Mouse (Mus musculus) liver, postnatal 0 days (tissue): ENCODE results near the gene Bicc1. TPM values are rescaled to one million over a fixed set of nuclear protein-coding genes. Genes with fewer than 3 reads are reported as not detected.

Experiments used
- ATAC-seq: fragments of 200-750 bp; cut with Nextera tagmentation; 2 replicates; pipeline ENCODE4 v1.8.0; 2017; ENCODE audit warnings: mild to moderate bottlenecking, moderate library complexity
- DNase-seq: peaks from one replicate; pipeline ENCODE4 v3.0.0-alpha.2; 2016
- H3K27ac ChIP-seq: fragments of 300-500 bp; sonication (generic); 2 replicates; pipeline ENCODE4 v1.5.1; 2014; ENCODE audit warnings: antibody characterized with exemption, moderate library complexity, mild to moderate bottlenecking, low read depth
- H3K27me3 ChIP-seq: fragments of 300-500 bp; sonication (generic); 2 replicates; pipeline ENCODE4 v1.6.1; 2014; ENCODE audit warnings: low read length, control low read depth, mixed read lengths; ENCODE audit not compliant: insufficient read depth
- H3K36me3 ChIP-seq: fragments of 300-500 bp; sonication (generic); replicated peaks from 2 replicates; pipeline ENCODE4 v1.6.1; 2014; ENCODE audit warnings: mild to moderate bottlenecking, control low read depth, low read length, moderate library complexity, mixed read lengths; ENCODE audit not compliant: insufficient read depth
- H3K4me1 ChIP-seq: fragments of 300-500 bp; sonication (generic); 2 replicates; pipeline ENCODE4 v1.6.1; 2014; ENCODE audit warnings: antibody characterized with exemption, mild to moderate bottlenecking, control low read depth; ENCODE audit not compliant: insufficient read depth
- H3K4me2 ChIP-seq: fragments of 300-500 bp; sonication (generic); 2 replicates; pipeline ENCODE4 v1.6.1; 2014; ENCODE audit warnings: low read depth, mild to moderate bottlenecking, low read length, moderate library complexity, mixed read lengths
- H3K4me3 ChIP-seq: fragments of 300-500 bp; sonication (generic); 2 replicates; pipeline ENCODE4 v1.5.1; 2014; ENCODE audit warnings: low read depth, low read length
- H3K9ac ChIP-seq: fragments of 300-500 bp; sonication (generic); replicated peaks from 2 replicates; pipeline ENCODE4 v1.6.1; 2014; ENCODE audit warnings: mild to moderate bottlenecking, moderate library complexity
- H3K9me3 ChIP-seq: fragments of 300-500 bp; sonication (generic); 2 replicates; pipeline ENCODE4 v1.6.1; 2016; ENCODE audit warnings: mild to moderate bottlenecking, control low read depth, low read length, mixed read lengths
- CTCF ChIP-seq: sonication (generic); IDR thresholded peaks from 2 replicates; pipeline ENCODE4 v1.5.1; 2016; ENCODE audit warnings: antibody characterized with exemption, low read depth
- EP300 ChIP-seq: IDR thresholded peaks from 2 replicates; pipeline ENCODE4 v1.6.1; 2016; ENCODE audit warnings: antibody characterized with exemption, low read depth, mild to moderate bottlenecking
- WGBS: fragments of 180-500 bp; shearing (Covaris S2); extraction: QIAGEN DNeasy Blood & Tissue Kit; methylation state at CpG from one replicate; pipeline ENCODE4 v1.1.7; 2014; ENCODE audit not compliant: insufficient replicate concordance; 5-methylcytosine and 5-hydroxymethylcytosine counted together
- polyA plus RNA-seq: library from polyadenylated mRNA; unstranded; fragments of >200 nt; fragmentation: Nextera tagmentation; extraction: Ambion mirVana; gene quantifications from 2 replicates; pipeline ENCODE4 v1.2.1, GENCODE M21; 2015

Bicc1 gene
- polyA plus RNA-seq, 1 experiment from 2014 or later = 3.0 TPM

DNA sequence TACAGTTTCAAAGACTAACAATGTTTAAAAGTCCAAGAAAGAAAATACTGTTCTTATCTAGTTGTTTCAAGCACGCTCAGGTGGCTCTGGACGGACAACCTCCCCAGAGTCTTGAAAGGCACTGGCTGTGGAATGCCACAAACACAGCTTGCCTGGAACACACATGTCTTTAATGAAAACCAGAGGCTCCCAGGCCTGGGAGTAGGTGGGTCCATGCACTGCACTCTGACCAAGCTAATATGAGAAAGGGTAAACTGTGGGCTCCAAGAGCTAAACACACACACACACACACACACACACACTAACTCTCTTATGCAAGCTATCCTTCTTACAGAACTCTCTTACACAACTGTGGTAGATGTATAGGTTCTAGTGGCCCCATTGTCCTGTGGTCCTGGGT, 99.2 kb downstream of the Bicc1 start:
- ATAC-seq (no peak), DNase-seq (no peak)
- Histone ChIP-seq H3K27ac (no peak overlapping the region), H3K36me3 (no peaks in the 10 kb centered on the region), H3K27me3 (no peaks in the 10 kb centered on the region), H3K9me3 (no peaks in the 10 kb centered on the region), H3K4me3 (no peak overlapping the region), H3K4me1 (no peaks in the 10 kb centered on the region; the same call in 1 of the 2 replicates), H3K9ac (no peak overlapping the region), H3K4me2 (no peak overlapping the region)
- WGBS = 69% methylated on average over 2 of the region's 2 CpGs
- TF ChIP-seq EP300 = no peak
- TF ChIP-seq CTCF = no peak

DNA sequence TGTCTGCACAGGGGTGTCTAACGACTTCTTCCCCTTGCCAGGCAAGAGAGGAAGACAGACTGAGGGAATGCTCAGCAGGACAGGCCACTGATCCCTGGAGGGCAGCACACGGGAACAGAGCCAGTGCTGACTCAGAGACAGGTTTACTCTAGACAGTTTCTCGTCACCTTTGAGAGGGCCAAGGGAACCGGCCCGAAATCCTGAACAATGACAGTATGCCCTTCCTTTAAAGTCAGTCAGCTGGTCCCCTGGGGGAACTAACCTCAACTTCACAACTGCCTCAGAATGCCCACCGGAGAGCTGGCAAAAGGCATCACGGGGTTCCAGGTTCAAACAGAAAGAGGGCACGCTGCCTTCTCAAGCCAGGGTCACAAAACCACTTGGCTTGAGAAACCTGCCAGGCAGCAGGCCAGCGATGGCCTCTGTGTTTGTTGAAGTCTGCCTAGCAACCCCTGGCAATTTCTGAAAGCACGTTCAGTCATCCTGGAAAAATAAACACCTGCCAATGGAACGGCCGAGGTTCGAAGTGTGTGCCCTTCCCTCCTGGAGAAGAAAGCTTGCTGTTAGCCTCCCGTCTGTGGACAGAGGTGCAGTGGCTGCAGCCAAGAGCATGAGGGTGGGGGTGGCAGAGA, 100.8 kb downstream of the Bicc1 start:
- Histone ChIP-seq H3K4me1 (no peaks in the 10 kb centered on the region; the same call in 1 of the 2 replicates), H3K4me3 (peak overlapping the region; percentile 30; the same call in 1 of the 2 replicates), H3K9ac (peak overlapping the region; percentile 13; the same call in 1 of the 2 replicates), H3K9me3 (no peaks in the 10 kb centered on the region), H3K27me3 (no peaks in the 10 kb centered on the region), H3K27ac (peak overlapping the region; percentile 67), H3K4me2 (peak overlapping the region; percentile 44), H3K36me3 (no peaks in the 10 kb centered on the region)
- TF ChIP-seq CTCF (no peak), EP300 (no peak)
- ATAC-seq = peak; percentile 82
- WGBS = 42% methylated on average over 14 of the region's 14 CpGs
- DNase-seq = peak; percentile 66

DNA sequence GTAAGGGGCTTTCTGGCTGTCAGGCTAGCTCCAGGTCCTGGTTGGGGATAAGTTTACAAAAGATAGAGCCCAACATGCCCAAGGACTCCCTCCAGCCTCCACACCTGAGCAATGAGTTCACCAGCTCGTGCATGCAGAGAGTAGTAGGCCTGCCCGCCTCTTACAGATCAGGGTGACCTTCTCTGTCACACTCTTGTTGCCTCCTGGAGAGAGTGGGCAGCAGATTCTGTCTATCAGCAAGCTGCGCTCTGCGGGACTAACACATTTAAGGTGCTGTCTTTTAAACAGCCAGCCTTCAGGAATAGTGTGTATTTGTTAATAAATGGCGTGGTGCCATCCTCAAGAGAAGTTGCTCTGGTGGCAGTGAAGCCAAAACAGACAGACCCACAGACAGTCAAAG, 101.4 kb downstream of the Bicc1 start:
- no peak for DNase-seq
- WGBS = 72% methylated on average over 5 of the region's 5 CpGs
- no peak overlapping the region for H3K4me2 ChIP-seq
- TF ChIP-seq CTCF = no peak
- TF ChIP-seq EP300 = no peak
- no peak overlapping the region for H3K4me3 ChIP-seq
- no peaks in the 10 kb centered on the region for H3K9me3 ChIP-seq
- H3K36me3 ChIP-seq = no peaks in the 10 kb centered on the region
- H3K9ac ChIP-seq = no peak overlapping the region
- H3K27ac ChIP-seq = no peak overlapping the region
- no peaks in the 10 kb centered on the region for H3K27me3 ChIP-seq
- no peaks in the 10 kb centered on the region; the same call in 1 of the 2 replicates for H3K4me1 ChIP-seq
- ATAC-seq = no peak

DNA sequence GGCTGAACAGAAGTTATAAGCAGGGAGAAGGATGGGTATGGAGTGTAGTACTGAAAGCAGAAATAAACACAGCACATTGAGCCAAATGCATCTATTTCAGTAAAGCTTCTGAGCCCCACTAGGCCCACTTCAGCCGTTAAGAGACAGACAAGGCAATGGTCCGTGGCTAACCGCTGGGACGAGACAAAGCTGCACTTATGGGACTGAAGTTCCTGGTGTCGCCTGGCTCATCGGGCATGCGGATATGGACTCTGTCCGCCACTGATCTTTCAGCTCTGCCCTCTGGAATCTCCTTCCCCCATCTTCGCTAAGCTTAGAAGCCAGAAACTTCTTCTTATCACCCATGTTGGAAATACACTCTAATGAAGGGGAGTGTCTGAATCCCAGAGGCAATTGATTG, 106.8 kb downstream of the Bicc1 start:
- no peak overlapping the region for H3K4me3 ChIP-seq
- H3K36me3 ChIP-seq = no peaks in the 10 kb centered on the region
- H3K27ac ChIP-seq = no peak overlapping the region
- no peak overlapping the region for H3K9ac ChIP-seq
- no peaks in the 10 kb centered on the region for H3K27me3 ChIP-seq
- TF ChIP-seq EP300 (no peak), CTCF (no peak)
- DNase-seq (no peak), ATAC-seq (no peak)
- no peaks in the 10 kb centered on the region; the same call in 1 of the 2 replicates for H3K4me1 ChIP-seq
- no peak overlapping the region for H3K4me2 ChIP-seq
- 90% methylated on average over 9 of the region's 9 CpGs for WGBS
- no peaks in the 10 kb centered on the region for H3K9me3 ChIP-seq

DNA sequence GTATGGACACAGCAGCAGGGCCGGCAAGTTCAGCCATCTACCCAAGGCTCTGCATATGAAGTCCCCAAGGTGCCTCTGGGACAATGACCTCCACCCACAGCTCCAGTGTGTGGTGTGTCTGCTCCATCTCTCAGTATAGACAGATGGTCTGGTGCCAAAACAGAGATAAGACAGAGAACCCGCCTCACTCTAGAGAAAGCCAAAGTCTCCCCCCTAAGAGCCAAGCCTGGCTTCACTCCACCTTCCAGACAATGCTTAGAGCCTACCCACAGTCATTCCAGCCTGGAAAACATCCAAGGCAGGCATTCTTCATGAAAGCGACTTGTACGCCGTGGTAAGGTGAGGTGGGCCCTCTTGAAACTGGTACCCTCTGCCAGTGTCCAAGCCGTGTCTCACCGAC, 107.3 kb downstream of the Bicc1 start:
- ATAC-seq = no peak
- TF ChIP-seq EP300 (no peak), CTCF (no peak)
- H3K4me3 ChIP-seq = no peak overlapping the region

DNA sequence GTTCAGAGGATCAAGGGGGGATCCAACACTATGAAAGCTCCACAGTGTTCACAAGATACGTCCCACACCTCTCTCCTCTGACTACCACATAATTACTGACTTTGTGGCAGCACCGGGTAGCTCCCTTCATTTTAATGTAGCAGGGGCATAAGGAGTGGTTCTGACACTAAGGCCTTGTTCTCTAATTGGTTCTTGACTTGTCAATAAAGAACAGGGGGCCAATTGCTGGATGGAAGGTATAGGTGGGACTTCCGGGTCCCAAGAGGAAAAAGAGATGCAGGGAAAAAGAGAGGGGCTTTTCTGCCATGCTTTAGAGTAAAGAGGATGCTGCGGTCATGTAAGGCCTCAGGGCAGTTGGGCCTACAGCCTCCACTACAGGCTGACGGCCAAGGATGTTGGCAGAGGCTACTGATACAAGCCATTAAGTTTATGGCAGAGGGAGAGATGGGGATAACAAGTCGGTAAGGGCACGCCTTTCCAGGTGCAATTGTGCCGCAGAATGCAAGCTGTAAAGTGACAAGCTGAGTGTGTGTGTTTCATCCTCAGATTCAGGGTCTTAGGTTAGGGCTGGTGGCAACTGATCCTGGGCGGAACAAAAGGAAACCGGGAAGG, 108.7 kb downstream of the Bicc1 start:
- no peaks in the 10 kb centered on the region for H3K9me3 ChIP-seq
- WGBS = 77% methylated on average over 10 of the region's 10 CpGs
- no peak for ATAC-seq
- H3K36me3 ChIP-seq = no peaks in the 10 kb centered on the region
- no peaks in the 10 kb centered on the region for H3K4me1 ChIP-seq
- no peak overlapping the region for H3K4me3 ChIP-seq
- no peak for DNase-seq
- H3K27ac ChIP-seq = no peak overlapping the region
- no peak for TF ChIP-seq EP300
- H3K9ac ChIP-seq = no peak overlapping the region
- no peaks in the 10 kb centered on the region for H3K27me3 ChIP-seq
- H3K4me2 ChIP-seq = no peak overlapping the region

More for the DNA sequence above, 107.3 kb downstream of the Bicc1 start:
- no peaks in the 10 kb centered on the region for H3K27me3 ChIP-seq
- no peak overlapping the region for H3K9ac ChIP-seq
- no peak overlapping the region for H3K27ac ChIP-seq
- 74% methylated on average over 7 of the region's 7 CpGs for WGBS
- DNase-seq = no peak
- H3K4me1 ChIP-seq = no peaks in the 10 kb centered on the region
- H3K9me3 ChIP-seq = no peaks in the 10 kb centered on the region
- H3K36me3 ChIP-seq = no peaks in the 10 kb centered on the region
- H3K4me2 ChIP-seq = no peak overlapping the region
